Mouse (Mus musculus): ENCODE data around the gene Slc6a4. TPM values are rescaled to one million over a fixed set of nuclear protein-coding genes. Genes with fewer than 3 reads are reported as not detected.

Gene Slc6a4
- polyA plus RNA-seq, 1 experiment from 2014 or later, result 21.2 TPM

GRCm38 (mm10) chr11:77026559-77026958 lies 28.2 kb downstream of the Slc6a4 start:
- Histone ChIP-seq H3K9me3 (ENCODE audit: control insufficient read depth) (no peaks in the 10 kb centered on the region), H3K4me3 (ENCODE audit: low read depth, low read length) (no peak overlapping the region), H3K36me3 (ENCODE audit: control insufficient read depth, insufficient read depth) (no peaks in the 10 kb centered on the region), H3K9ac (ENCODE audit: low read depth, low read length) (no peak overlapping the region), H3K4me1 (replicated peaks; ENCODE audit: control insufficient read depth, insufficient read depth, low read length) (no peaks in the 10 kb centered on the region), H3K4me2 (replicated peaks; ENCODE audit: low read depth) (no peak overlapping the region), H3K27ac (ENCODE audit: low read depth, low read length) (no peak overlapping the region), H3K27me3 (replicated peaks; ENCODE audit: control insufficient read depth, insufficient read depth, low read length) (no peaks in the 10 kb centered on the region)
- TF ChIP-seq CTCF (IDR thresholded peaks at IDR 0.05; ENCODE audit: low read depth), result peak; percentile 66
- no peak for ATAC-seq
- WGBS, result 76% methylated on average over 3 of the region's 3 CpGs

GRCm38 (mm10) chr11:77028157-77028556 lies 29.8 kb downstream of the Slc6a4 start:
- Histone ChIP-seq H3K4me1 (replicated peaks; ENCODE audit: control insufficient read depth, insufficient read depth, low read length) (no peaks in the 10 kb centered on the region), H3K27ac (ENCODE audit: low read depth, low read length) (no peak overlapping the region), H3K4me2 (replicated peaks; ENCODE audit: low read depth) (no peak overlapping the region), H3K36me3 (ENCODE audit: control insufficient read depth, insufficient read depth) (no peaks in the 10 kb centered on the region), H3K4me3 (ENCODE audit: low read depth, low read length) (no peak overlapping the region), H3K9me3 (ENCODE audit: control insufficient read depth) (no peaks in the 10 kb centered on the region), H3K27me3 (replicated peaks; ENCODE audit: control insufficient read depth, insufficient read depth, low read length) (no peaks in the 10 kb centered on the region), H3K9ac (ENCODE audit: low read depth, low read length) (no peak overlapping the region)
- WGBS, result 95% methylated on average over 3 of the region's 3 CpGs
- TF ChIP-seq CTCF (IDR thresholded peaks at IDR 0.05; ENCODE audit: low read depth), result no peak
- ATAC-seq, result no peak

DNA sequence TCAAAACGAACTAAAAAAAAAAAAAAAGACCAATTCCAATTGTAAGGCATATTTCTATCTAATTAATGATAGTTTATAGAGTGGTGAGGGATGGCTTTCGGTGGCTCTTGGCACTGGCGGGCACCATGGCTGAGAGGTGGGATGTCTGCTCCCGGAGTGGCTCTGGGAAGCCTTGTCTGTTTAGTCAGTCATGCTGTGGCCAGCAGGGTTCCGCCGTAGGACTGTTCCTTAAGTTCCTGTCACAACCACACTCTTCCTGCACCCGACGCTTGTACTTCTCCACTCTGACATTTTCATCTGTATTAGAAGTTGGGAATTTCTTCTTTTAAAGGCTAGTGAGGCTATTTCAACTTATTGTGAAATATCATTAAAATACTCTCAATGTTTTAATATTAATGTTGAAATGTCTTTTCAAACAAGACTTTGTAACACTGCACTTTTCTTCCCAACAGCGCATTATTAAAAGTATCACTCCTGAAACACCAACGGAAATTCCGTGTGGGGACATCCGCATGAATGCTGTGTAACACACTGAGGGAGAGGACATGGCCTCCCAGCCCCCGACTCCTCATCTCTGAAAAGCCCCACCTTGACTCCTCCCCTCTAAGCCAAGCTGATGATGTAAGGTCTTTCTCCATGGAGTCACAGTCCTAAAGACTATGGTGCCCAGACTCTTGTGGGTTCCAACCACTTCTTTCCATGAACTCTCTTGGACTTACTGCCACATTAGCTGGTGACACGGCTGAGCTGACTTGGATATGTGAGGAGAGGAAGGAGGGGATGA lies 32.9 kb downstream of the Slc6a4 start:
- ATAC-seq, result no peak
- no peak for TF ChIP-seq CTCF (IDR thresholded peaks at IDR 0.05; ENCODE audit: low read depth)
- Histone ChIP-seq H3K27me3 (replicated peaks; ENCODE audit: control insufficient read depth, insufficient read depth, low read length) (no peaks in the 10 kb centered on the region), H3K4me1 (replicated peaks; ENCODE audit: control insufficient read depth, insufficient read depth, low read length) (no peaks in the 10 kb centered on the region), H3K9me3 (ENCODE audit: control insufficient read depth) (no peaks in the 10 kb centered on the region), H3K4me3 (ENCODE audit: low read depth, low read length) (no peak overlapping the region), H3K4me2 (replicated peaks; ENCODE audit: low read depth) (no peak overlapping the region), H3K36me3 (ENCODE audit: control insufficient read depth, insufficient read depth) (no peaks in the 10 kb centered on the region), H3K9ac (ENCODE audit: low read depth, low read length) (no peak overlapping the region), H3K27ac (ENCODE audit: low read depth, low read length) (no peak overlapping the region)
- WGBS, result 84% methylated on average over 14 of the region's 14 CpGs

DNA sequence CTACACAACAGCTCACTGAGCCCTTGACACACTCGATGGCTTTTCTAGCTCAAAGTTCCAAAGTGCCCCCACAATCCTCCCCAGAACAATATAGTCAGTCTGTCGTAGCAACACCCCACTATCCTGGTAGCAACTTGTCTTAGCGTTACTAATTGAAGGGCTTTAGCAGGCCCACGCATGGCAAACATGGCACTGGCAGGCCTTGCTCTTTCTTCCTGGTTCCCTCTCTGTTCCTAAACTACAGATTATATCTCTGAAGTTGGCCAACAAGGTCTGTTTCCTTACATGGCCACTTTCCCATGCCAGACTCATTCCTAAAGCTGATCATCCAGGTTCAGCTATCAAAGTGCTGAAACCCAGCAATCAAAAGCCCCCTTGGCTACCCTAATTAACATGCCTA lies 43.5 kb downstream of the Slc6a4 start:
- H3K4me2 ChIP-seq (replicated peaks; ENCODE audit: low read depth), result no peak overlapping the region
- H3K9me3 ChIP-seq (ENCODE audit: control insufficient read depth), result no peaks in the 10 kb centered on the region
- H3K36me3 ChIP-seq (ENCODE audit: control insufficient read depth, insufficient read depth), result peaks cover 22% of the 10 kb centered on the region
- ATAC-seq, result no peak
- H3K27ac ChIP-seq (ENCODE audit: low read depth, low read length), result no peak overlapping the region
- H3K27me3 ChIP-seq (replicated peaks; ENCODE audit: control insufficient read depth, insufficient read depth, low read length), result no peaks in the 10 kb centered on the region
- H3K4me3 ChIP-seq (ENCODE audit: low read depth, low read length), result no peak overlapping the region
- no peak for TF ChIP-seq CTCF (IDR thresholded peaks at IDR 0.05; ENCODE audit: low read depth)
- H3K4me1 ChIP-seq (replicated peaks; ENCODE audit: control insufficient read depth, insufficient read depth, low read length), result no peaks in the 10 kb centered on the region
- 86% methylated on average over 4 of the region's 4 CpGs for whole genome bisulfite sequencing
- H3K9ac ChIP-seq (ENCODE audit: low read depth, low read length), result no peak overlapping the region

- TF ChIP-seq CTCF (IDR thresholded peaks at IDR 0.05; ENCODE audit: low read depth), result no peak
- Histone ChIP-seq H3K4me2 (replicated peaks; ENCODE audit: low read depth) (no peak overlapping the region), H3K27ac (ENCODE audit: low read depth, low read length) (no peak overlapping the region), H3K36me3 (ENCODE audit: control insufficient read depth, insufficient read depth) (peaks cover 22% of the 10 kb centered on the region), H3K27me3 (replicated peaks; ENCODE audit: control insufficient read depth, insufficient read depth, low read length) (no peaks in the 10 kb centered on the region), H3K4me3 (ENCODE audit: low read depth, low read length) (no peak overlapping the region), H3K9ac (ENCODE audit: low read depth, low read length) (no peak overlapping the region), H3K9me3 (ENCODE audit: control insufficient read depth) (no peaks in the 10 kb centered on the region), H3K4me1 (replicated peaks; ENCODE audit: control insufficient read depth, insufficient read depth, low read length) (no peaks in the 10 kb centered on the region)
- WGBS, result 85% methylated on average over 2 of the region's 2 CpGs
- no peak for ATAC-seq
Measured at GRCm38 (mm10) chr11:77042816-77043215, 44.4 kb downstream of the Slc6a4 start.

DNA sequence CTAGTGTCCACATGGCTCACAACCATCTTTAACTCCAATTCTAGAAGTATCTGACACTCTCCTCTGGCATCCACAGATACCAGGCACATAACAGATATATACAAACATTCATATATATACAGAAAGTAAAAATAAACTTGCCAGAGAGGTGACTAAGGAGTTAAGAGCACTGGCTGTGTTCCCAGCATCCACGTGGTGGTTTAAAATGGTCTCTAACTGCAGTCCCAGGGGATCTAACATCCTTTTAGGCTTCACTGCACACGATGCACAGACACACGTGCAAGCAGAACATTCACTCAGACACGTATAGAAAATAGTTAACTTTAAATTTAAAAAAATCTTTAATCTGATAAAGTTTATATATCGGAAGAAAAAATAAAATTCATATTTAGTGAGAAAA lies 63.5 kb downstream of the Slc6a4 start:
- 58% methylated on average over 5 of the region's 5 CpGs for WGBS
- H3K9me3 ChIP-seq (ENCODE audit: control insufficient read depth), result no peaks in the 10 kb centered on the region
- H3K27me3 ChIP-seq (replicated peaks; ENCODE audit: control insufficient read depth, insufficient read depth, low read length), result no peaks in the 10 kb centered on the region
- no peak overlapping the region for H3K4me2 ChIP-seq (replicated peaks; ENCODE audit: low read depth)
- ATAC-seq, result no peak
- no peak for TF ChIP-seq CTCF (IDR thresholded peaks at IDR 0.05; ENCODE audit: low read depth)
- H3K36me3 ChIP-seq (ENCODE audit: control insufficient read depth, insufficient read depth), result 0 out of 2 replicates have a peak, but pooled peaks cover 5% of the 10 kb centered on the region
- H3K9ac ChIP-seq (ENCODE audit: low read depth, low read length), result no peak overlapping the region
- no peak overlapping the region for H3K27ac ChIP-seq (ENCODE audit: low read depth, low read length)
- H3K4me1 ChIP-seq (replicated peaks; ENCODE audit: control insufficient read depth, insufficient read depth, low read length), result no peaks in the 10 kb centered on the region; the same call in 1 of the 2 replicates
- H3K4me3 ChIP-seq (ENCODE audit: low read depth, low read length), result no peak overlapping the region

Measured in intestine, postnatal 0 days (tissue).